Mouse (Mus musculus) CH12.LX (cell line): ENCODE measurements around the gene Gng12.

Source experiments
- CTCF ChIP-seq, 2 experiments: IDR thresholded peaks in 1 of 2; conservative IDR thresholded peaks in 1 of 2; 2 replicates each; pipeline ENCODE4 v1.5.1; 2011 to 2012; ENCODE audit warnings: low read depth in 2 of 2, low read length in 2 of 2, improper control_type of control experiment in 1 of 2, inconsistent platforms in 1 of 2, mild to moderate bottlenecking in 1 of 2, moderate library complexity in 1 of 2
- EP300 ChIP-seq: IDR thresholded peaks from 2 replicates; pipeline ENCODE4 v1.6.1; 2011; ENCODE audit warnings: low read length, improper control_type of control experiment
- ETS1 ChIP-seq: conservative IDR thresholded peaks from 2 replicates; pipeline ENCODE4 v1.6.1; 2012; ENCODE audit warnings: low read depth, mild to moderate bottlenecking, inconsistent platforms, low read length, improper control_type of control experiment, moderate library complexity
- JUN ChIP-seq: IDR thresholded peaks from 2 replicates; pipeline ENCODE4 v1.6.1; 2011; ENCODE audit warnings: low read depth, mild to moderate bottlenecking, low read length, improper control_type of control experiment, moderate library complexity; ENCODE audit not compliant: insufficient read depth
- JUND ChIP-seq: conservative IDR thresholded peaks from 2 replicates; pipeline ENCODE4 v1.6.1; 2011; ENCODE audit warnings: low read depth, low read length, improper control_type of control experiment
- MAFK ChIP-seq: IDR thresholded peaks from 2 replicates; pipeline ENCODE4 v1.6.1; 2011; ENCODE audit warnings: low read length, improper control_type of control experiment; ENCODE audit not compliant: insufficient replicate concordance
- MYC ChIP-seq: IDR thresholded peaks from 2 replicates; pipeline ENCODE4 v1.6.1; 2011; ENCODE audit warnings: low read depth, mild to moderate bottlenecking, improper control_type of control experiment, low read length
- POLR2A ChIP-seq: IDR thresholded peaks from 2 replicates; pipeline ENCODE4 v1.6.1; 2011; ENCODE audit warnings: low read depth, mild to moderate bottlenecking, improper control_type of control experiment, low read length
- TBP ChIP-seq: conservative IDR thresholded peaks from 2 replicates; pipeline ENCODE4 v1.6.1; 2011; ENCODE audit warnings: low read depth, low read length, improper control_type of control experiment

GRCm38 (mm10) chr6:66896921-66897645, 886 bp downstream of the Gng12 start:
- TF ChIP-seq EP300 (no peak), ETS1 (no peak), MYC (0 out of 2 replicates have a peak, but pooled peaks have one; percentile 32), POLR2A (no peak), JUND (no peak), JUN (no peak), TBP (no peak), CTCF (conservative IDR thresholded peaks at IDR 0.05 in 1 of 2, IDR thresholded peaks at IDR 0.05 in 1 of 2; ENCODE audit: low read depth in 2 of 2, low read length in 2 of 2) (no peak), MAFK (no peak)
